Mouse (Mus musculus): ENCODE results near the gene Kiss1r.

DNA sequence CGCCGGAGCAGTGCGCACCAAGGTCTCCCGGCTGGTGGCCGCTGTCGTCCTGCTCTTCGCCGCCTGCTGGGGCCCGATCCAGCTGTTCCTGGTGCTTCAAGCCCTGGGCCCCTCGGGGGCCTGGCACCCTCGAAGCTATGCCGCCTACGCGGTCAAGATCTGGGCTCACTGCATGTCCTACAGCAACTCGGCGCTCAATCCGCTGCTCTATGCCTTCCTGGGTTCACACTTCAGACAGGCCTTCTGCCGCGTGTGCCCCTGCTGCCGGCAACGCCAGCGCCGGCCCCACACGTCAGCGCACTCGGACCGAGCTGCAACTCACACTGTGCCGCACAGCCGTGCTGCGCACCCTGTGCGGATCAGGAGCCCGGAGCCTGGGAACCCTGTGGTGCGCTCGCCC lies 4.8 kb downstream of the Kiss1r start:
- TF ChIP-seq CTCF (IDR thresholded peaks at IDR 0.05) (no peak), EP300 (IDR thresholded peaks at IDR 0.05; ENCODE audit: insufficient read depth, low read depth, low read length) (no peak), POLR2A (IDR thresholded peaks at IDR 0.05; ENCODE audit: insufficient read depth, low read depth, low read length) (no peak)

Data from heart, adult 2 months (tissue).